Mouse (Mus musculus): ENCODE data around the gene Bag5. TPM values are rescaled to one million over a fixed set of nuclear protein-coding genes. Genes with fewer than 3 reads are reported as not detected.
A peak's percentile ranks its signal among the peaks of the same experiment; 100 is the strongest.

Gene Bag5
- total RNA-seq, 4 experiments from 2014 or later, result 59.0 to 65.9 (median 59.6) TPM

DNA sequence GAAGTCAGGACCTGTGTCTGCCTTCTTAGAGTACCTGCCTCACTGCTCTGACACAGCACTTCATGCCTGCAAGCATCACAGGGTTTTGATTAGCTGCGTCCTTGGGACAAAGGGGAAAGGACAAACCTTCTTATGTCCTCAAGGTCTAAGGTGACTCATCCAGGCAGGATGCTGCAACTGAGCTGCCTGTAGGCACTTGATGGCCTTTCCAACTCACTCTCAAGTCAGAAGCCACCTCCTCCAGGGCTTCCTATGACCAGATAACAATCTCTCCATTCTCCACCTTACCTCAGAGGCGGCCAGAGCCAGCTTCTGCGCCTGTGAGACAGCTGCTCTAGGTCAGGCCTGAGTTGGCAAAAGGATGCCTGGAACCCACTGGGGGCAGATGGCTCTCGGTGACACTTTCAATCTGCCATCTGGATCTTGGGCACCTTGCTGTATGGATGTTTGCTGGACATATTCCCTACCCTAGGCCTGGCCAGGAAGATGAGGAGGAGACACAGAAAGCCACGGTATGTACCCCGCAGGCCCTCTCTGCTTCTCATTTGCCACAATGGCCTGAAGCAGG lies 14.6 kb downstream of the Bag5 start:
- DNase-seq (ENCODE audit: low spot score in 2 of 2), result no peak

DNA sequence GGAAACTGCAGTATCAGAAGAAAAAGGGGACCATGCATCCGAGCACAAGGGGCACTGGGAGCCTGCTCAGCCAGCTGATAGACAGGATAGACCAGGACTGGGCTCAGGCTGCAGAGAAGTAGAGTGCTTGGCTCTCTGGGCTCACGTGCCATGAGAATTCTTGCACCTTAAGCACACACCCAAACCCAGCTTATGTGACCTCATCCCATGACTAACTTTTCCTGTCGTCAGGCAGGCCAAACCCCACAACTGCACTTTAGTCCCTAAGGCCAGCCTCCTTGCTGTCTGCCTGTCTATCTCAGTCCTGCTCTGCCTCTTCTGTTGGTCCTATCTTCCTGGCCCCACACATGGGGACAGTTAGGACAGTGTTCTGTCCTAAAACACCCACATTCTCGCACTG lies 15.3 kb downstream of the Bag5 start:
- DNase-seq (ENCODE audit: low spot score in 2 of 2), result no peak

DNA sequence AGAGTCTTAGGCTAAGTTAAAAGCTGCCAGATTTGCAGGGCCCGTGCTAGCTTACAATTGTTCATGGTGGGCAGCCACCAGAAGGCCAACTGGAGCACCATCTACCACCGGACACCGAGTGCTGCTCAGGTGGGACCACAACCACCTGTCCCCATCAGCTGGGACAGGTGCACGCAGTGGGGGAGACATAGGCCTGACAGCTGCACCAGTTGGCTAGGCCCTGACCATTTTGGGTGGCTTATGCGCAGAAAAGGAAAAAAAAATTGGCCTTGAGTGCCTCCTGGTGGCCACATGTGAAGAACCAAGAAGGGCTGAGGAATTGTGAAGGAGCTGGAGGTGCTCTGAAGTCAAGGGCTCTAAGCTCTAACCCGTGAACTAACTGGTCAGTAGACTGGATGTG lies 16.8 kb downstream of the Bag5 start:
- DNase-seq (ENCODE audit: low spot score in 2 of 2), result no peak

DNA sequence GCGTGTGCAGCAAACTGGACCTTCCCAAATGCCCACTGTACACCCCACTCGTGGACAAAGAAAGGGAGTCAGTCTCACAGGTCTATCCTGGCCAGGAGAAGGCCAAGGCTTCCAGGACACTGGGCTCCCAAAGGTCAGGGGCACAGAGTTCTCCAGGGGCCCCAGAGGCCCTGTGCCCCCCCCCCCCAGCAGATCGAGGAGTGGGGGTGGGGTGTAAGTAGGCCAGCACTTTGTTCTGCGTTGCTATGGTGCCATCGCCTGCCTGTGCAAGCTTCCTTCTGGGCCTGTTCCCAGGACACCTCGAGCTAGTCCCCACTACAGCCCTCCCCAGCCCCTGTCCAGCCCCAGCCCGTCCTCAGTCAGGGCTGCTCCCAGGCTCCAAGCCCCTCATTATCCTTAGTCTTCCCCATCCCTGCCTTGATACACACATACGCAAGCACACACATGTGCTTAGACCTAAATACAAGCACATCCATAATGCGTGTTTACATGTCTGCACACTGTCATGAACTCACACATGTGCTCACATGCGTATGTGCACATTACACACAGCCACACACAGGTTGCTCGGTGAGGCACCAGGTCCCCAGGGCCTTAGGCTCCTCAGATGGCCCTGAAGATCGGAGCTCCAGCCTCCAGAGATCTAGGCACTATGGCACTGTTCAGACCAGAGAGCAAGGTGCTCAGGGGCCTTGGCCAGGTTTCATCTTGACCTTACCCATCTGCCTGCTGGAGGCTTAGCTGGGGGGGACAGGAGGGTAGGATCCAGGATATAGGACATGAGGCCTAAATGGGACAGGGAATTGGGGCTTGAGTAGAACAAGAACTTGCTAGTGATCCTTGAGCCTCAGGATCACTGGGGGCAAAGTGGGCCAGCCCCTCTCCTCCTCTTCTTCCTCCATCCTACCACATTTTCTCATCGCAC lies 17.9 kb downstream of the Bag5 start:
- no peak for DNase-seq (ENCODE audit: low spot score in 2 of 2)

DNA sequence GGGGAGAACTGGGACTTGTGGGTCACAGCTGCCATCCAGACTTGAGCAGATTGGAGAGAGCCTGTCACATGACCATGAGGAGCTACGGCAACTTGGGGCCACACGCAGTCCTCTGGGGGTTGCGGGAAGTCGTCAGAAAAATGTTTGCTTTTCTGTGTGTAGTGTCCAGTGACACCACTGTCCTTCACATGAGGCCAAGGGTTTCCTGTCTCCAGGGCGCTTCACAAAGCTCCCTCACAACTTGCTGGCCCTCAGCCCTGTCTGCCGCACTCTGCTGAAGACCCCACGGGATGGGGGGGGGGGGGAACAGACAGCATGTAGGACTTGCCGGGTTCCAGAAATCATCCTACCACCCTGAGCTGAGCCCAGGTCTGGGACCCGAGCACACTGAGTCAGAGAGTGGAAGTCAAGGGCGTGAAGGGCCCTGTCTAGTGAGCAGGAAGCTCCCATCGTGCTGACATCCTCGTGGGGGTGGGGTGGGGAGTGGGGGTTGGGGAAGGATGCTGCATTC lies 18.7 kb downstream of the Bag5 start:
- no peak for DNase-seq (ENCODE audit: low spot score in 2 of 2)

DNA sequence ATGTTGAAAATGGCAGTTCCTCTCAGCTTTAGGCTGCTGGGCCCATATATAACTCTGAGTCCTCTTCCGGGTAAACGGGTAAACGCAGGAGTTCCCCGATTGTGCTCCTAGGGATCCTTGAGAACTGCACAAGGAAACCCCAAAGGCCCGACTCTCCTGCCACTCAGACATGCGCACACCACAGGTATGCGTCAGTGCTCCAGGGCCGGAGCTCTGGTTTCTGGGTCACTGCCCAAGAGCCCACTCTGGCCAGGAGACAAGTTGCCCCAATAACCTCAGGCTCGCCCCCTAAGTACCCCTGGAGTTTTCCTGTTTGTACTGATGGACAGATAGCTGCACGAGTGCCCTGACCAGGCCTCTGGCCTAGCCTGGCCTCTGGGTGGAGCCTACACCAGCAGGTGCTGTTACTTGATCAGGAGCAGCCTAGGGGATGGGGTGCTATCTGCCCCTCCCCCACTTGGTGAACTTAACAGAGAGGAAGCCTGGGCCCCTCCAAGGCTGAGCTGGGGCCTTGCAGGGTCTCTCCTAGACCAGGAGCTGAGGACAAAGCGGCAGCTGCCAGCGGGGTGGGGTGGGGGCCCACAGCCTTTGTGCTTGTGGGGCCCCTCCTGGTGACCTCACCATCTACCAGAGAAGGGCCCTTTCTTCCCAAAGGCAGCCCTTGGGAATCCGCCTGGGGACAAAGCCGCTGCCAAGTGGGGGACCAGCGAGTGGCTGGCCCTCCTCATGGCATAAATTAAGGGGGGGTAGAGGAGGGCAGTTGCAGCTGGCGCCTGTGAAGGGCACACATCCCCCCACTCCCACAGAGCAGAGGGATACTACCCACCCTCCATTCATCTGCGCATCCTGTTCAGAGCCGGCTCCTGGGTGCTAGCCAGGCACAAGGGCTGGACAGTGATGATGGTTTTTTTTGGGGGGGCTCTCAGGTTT lies 19.5 kb downstream of the Bag5 start:
- peak in 1 of 2 experiments; percentile 91 for DNase-seq (ENCODE audit: low spot score in 2 of 2)

DNA sequence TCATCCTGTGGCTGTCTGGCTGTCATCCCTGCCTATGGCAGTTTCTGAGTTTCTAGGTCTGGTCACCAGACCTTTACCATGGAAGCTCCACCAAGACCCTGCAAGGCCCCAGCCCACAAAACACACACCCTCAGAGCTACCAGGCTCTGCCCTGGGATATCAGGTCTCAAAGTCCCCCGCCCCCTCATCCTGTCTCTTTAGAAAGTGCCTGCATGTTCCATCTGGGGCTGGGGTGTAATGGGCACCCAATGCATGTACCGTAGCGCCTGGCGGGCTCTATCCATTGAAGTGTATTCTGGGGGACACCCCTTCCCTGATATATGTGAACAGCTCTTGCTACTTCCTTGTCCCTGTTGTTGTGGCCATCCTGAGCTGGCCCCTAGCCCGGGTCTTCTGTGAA lies 20.2 kb downstream of the Bag5 start:
- DNase-seq (ENCODE audit: low spot score in 2 of 2), result no peak

DNA sequence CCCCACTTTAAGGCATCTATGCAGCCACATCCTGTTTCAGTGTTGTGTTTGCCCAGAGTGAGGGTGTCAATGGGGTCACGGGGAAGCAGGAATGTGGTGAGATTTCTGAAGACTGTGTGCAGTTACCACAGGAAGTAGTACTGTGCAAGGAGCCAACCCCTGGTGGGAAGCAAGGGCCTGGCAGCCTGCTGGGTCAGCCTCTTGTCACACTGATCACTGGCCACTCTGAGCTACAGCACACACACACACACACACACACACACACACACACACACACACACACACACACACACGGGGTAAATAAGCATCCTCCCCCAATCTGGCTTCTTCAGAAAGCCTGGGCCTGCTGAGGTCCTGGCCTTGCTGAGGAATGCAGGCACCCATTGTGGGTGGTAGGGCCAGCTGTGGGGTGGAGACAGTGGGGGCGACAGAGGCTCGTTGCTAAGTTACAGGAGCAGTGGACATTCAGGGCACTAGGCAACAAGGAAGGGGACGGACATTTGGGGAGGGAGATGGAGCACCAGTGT lies 21.6 kb downstream of the Bag5 start:
- DNase-seq (ENCODE audit: low spot score in 2 of 2), result no peak

DNA sequence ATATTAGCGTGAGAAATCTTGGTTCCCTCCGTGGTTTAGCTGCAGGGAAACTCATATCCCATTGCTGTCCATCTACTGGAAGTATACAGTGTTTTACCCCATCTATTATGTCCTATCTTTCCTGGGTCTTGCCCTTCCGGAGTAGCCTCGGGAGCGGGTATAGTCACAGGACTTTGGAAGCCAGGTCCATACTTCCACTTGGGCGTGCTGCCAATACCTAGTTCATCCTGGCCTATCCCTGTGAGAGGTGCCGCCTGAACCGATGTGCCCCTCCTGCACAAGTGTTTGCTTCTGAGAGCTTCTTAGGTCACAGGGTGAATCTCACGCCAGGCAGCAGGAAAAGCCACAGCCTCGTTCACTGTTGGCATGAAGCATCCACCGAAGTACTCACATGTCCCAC lies 23.6 kb downstream of the Bag5 start:
- DNase-seq (ENCODE audit: low spot score in 2 of 2), result no peak

DNA sequence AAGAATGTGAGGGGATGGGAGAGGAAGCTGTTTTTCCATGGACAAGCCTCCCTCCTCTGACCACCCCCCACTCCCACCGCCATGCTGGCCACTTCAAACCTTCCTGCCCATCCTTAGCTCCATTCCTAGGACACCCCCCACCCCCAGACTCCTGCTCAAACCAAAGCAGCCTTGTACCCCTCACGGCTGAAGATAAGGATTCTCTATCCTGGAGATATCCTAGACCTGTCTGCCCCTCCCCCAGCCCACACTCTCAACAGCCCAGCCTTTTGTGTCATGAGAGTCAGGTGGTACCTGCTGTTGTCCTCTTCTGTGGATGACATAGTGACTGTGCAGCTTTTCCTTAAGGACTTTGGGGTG lies 25.0 kb downstream of the Bag5 start:
- no peak for DNase-seq (ENCODE audit: low spot score in 2 of 2)

DNA sequence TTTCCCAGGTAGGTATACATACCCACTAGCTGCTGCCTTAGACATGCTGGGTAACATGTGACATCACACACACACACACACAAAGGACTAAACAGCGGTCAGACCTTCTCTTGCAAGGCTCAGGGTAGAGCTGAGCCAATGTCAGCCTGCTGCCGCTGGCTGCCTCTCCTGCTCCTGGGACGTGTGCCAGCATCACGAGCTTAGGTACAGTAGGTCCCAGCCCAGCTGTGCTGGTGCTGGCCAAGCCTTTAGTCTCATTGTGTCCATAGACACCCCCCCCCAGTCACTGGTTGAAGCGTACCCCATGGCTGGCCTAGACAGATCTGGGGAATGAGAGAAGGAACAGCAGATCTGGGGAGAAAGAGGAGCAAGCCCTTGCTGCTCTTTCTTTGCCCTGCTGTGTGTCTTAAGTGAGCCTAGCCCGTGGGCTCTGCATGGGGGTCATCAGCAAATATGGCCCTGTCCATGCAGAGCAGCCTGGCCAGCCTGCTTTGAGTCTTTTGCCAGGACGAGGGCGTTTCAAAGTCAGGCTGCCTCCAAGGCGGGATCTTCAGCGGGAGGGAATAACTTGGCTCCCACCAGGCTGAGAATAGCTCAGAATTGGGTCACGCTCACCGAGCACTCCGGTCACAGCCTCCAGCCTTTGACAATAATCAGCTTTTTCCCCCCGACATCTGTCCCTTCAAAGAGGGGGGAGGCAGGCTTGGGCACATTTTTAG lies 25.5 kb downstream of the Bag5 start:
- peak in 1 of 2 experiments; percentile 79 for DNase-seq (ENCODE audit: low spot score in 2 of 2)

DNA sequence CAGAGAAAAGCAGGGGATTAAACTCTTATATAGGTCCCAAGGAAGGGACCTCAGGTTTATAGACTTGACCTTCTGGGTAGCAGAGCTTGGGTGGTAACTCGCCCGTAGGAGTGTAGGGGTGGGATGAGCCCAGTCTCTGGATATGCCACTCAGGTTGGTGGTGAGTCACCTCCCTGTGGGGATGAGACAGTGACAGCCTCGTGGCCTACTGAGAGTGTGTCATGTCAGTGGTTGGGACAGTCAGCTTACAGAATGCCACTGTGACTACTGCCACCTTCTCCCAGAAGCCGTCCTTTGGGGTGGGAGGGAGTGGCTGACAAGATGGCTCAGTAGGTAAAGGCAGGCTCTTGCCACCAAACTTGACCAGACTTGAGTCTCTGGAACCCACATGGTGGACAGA lies 26.7 kb downstream of the Bag5 start:
- DNase-seq (ENCODE audit: low spot score in 2 of 2), result no peak

DNA sequence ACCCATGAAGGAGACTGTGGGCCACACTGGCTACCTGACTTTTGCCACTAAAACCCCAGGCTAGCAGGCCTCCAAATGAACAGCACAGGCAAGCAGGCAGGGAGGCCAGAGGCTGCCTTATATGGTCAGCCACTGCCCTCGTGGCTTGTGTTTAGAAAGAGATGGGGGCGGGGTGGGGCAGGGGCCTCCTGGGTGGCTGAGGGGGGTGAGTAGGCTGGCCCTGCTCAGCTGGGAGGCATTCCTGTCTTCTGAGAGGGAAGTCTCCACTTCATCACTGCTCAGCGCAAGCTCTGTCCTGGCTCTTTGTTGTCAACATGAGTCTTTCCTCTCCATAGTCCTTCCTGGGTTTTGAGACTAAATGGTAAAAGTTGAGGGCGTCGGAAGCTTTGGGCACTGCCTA lies 30.3 kb downstream of the Bag5 start:
- DNase-seq (ENCODE audit: low spot score in 2 of 2), result no peak

DNA sequence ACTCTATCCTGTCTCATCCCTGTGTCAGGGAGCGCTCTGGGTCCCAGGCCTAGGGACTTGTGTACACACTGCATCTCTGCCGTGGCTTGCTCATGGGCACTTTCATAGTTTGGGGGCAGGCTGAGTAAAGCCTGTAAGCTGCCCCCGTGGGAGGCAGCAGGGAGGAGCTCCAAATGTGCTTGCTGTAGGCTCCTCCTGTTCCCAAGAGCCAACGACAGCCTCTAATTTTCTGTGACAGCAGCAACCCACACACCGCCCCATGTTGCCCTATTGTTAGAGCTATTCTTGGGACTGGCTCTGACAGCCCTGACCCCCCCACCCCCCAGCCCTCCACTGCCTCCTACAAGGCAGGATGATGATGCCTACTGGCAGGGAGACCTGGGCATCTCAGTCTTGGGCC lies 31.1 kb downstream of the Bag5 start:
- no peak for DNase-seq (ENCODE audit: low spot score in 2 of 2)

DNA sequence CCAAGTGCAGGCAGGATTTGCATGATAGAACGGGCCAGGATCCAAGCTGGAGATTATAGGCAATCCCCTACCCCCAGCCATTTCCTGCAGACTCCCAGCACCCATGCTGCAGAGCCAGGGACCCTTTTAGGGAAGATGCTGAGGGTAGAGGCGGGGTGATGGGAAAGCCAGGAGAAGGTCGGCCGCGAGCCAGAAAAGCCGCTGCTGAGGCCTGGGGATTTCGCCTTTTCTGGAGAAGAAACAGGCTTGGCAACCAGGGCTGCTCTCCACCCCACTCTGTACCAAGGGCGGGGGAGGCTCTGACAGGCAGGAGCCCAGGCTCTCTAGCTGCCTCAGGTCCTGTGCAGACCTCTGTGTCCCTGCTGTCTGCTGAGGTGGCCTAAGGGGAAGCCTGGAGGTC lies 31.8 kb downstream of the Bag5 start:
- no peak for DNase-seq (ENCODE audit: low spot score in 2 of 2)

DNA sequence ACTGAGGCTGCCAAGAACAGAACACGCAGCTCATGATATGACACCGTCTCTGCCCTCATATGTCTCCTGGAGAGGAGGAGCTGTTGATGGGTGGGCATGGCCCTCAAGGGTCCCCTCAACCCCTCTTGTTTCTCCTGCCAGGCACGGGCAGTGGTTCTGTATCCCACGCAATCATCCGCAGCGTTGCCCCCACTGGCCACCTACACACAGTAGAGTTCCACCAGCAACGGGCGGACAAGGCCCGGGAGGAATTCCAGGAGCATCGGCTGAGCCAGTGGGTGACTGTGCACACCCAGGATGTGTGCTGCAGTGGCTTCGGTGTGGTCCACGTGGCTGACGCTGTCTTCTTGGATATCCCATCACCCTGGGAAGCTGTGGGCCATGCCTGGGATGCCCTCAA lies 32.4 kb downstream of the Bag5 start:
- no peak for DNase-seq (ENCODE audit: low spot score in 2 of 2)

DNA sequence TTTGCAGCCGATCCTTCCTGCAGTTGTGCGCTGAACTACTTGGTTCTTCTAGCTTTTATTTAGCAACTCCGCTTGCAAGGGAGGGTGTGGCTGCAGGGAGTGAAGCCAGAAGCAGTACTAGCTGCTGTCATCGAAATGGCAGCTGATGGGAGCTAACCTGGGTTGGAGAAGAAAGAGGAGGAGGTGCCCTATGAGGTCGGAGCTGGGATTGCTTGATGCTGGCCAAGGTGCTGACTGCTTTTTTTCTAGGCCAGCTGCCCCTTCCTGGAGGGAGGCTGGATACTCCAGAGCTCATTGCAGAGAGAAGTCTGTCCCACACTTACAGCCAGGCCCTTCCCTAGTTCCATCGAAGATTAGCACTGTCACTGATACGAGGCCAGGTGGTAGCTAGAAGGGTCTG lies 34.1 kb downstream of the Bag5 start:
- DNase-seq (ENCODE audit: low spot score in 2 of 2), result no peak

DNA sequence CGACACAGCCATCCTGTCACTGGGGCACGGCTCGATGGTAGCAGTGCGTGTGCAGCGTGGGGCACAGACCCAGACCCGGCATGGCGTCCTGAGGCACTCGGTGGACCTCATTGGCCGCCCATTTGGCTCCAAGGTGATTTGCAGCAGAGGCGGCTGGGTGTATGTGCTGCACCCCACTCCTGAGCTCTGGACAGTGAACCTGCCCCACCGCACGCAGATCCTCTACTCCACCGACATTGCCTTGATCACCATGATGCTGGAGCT lies 34.5 kb downstream of the Bag5 start:
- no peak for DNase-seq (ENCODE audit: low spot score in 2 of 2)

DNA sequence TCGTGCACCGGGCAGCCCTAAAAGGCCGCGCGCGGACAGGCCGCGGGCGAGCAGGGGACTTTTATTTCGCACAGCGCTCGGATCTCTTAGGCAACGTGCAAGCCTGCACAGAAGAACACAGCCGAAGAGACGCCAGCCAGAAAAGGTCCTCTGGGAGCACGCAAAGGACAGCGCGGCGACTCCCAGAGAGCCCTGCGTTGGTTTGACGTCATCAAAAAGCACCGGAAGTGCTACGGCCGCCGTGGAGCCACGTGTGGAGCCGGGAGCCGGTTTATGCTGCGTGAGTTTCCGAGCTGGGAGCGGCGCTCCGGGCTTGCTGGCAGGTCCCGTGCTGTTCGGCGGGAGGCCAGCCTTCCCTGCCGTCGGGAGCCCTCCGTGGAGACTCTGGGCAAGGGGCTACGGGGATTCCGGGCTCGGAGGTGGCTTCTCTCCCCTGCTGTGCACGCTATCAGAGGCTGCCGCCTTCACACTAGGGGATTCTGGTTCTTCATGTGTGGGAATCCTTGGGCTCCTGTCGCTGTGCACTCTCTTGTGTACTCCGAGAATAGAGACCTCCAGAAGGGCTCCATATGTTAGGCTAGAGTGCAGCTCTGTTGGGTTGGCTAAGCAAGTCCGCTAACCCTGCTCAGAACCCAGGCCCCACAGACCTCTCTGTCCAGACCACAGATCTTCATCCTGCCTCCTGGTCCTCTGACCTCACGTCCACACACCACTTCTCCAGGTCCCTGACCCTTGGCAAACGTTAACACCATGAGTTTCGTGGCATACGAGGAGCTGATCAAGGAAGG lies 35.0 kb downstream of the Bag5 start, which contains the start of gene Trmt61a:
Gene Trmt61a, plus strand, starts transcription at position 224 of the 788 bp plus-strand sequence.
- DNase-seq (ENCODE audit: low spot score in 2 of 2), result peak in 1 of 2 experiments; percentile 86

DNA sequence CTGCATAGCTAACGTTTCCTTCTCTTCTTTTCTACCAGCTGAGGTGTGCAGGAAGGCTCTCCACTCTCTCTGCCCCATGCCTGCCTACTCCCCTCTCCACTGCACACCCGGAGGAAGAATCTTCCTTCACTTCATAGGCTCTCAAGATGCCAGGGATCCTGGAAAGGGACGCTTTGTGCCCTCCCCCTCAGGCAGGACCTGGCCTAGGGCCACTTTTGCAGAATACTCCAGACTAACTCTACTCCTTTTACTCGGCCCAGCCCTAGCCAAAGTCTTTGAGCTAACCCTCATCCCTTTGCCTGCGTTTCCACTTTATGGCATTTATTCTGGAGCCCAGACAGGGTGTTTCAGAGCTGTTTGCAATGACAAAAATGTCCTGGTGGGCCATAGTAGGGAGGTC lies 35.6 kb downstream of the Bag5 start:
- no peak for DNase-seq (ENCODE audit: low spot score in 2 of 2)
